Mouse (Mus musculus): ENCODE data around the gene Edaradd. TPM values are rescaled to one million over a fixed set of nuclear protein-coding genes. Genes with fewer than 3 reads are reported as not detected.

Edaradd gene
- polyA plus RNA-seq, 1 experiment from 2014 or later, result 0.93 TPM

- H3K9ac ChIP-seq, result no peak overlapping the region
- 88% methylated on average over 6 of the region's 6 CpGs for WGBS
- no peak for ATAC-seq (ENCODE audit: low FRiP score)
- no peaks in the 10 kb centered on the region for H3K27me3 ChIP-seq
- peaks cover 63% of the 10 kb centered on the region for H3K36me3 ChIP-seq
- no peak overlapping the region for H3K4me3 ChIP-seq
- H3K27ac ChIP-seq, result no peak overlapping the region
- no peaks in the 10 kb centered on the region for H3K4me1 ChIP-seq (replicated peaks)
- no peak overlapping the region for H3K4me2 ChIP-seq
- no peaks in the 10 kb centered on the region for H3K9me3 ChIP-seq
These were observed 79.4 kb downstream of the Edaradd start for GRCm38 (mm10) chr13:12440813-12441212.

- H3K36me3 ChIP-seq, result peaks cover 71% of the 10 kb centered on the region
- no peak overlapping the region for H3K27ac ChIP-seq
- H3K4me2 ChIP-seq, result no peak overlapping the region
- H3K4me3 ChIP-seq, result no peak overlapping the region
- no peaks in the 10 kb centered on the region for H3K4me1 ChIP-seq (replicated peaks)
- no peaks in the 10 kb centered on the region for H3K9me3 ChIP-seq
- WGBS, result 96% methylated on average over 3 of the region's 3 CpGs
- no peak for ATAC-seq (ENCODE audit: low FRiP score)
- H3K27me3 ChIP-seq, result no peaks in the 10 kb centered on the region
- no peak overlapping the region for H3K9ac ChIP-seq
These were observed 80.7 kb downstream of the Edaradd start for GRCm38 (mm10) chr13:12439586-12439985.

GRCm38 (mm10) chr13:12433843-12434242 is 86.4 kb downstream of the Edaradd start:
- 88% methylated on average over 5 of the region's 5 CpGs for WGBS
- Histone ChIP-seq H3K4me3 (no peak overlapping the region), H3K27me3 (no peaks in the 10 kb centered on the region), H3K4me2 (no peak overlapping the region), H3K4me1 (replicated peaks) (no peaks in the 10 kb centered on the region), H3K36me3 (peaks cover 93% of the 10 kb centered on the region), H3K9ac (no peak overlapping the region), H3K27ac (no peak overlapping the region), H3K9me3 (no peaks in the 10 kb centered on the region)
- no peak for ATAC-seq (ENCODE audit: low FRiP score)

- H3K27ac ChIP-seq, result no peak overlapping the region
- no peak for ATAC-seq (ENCODE audit: low FRiP score)
- H3K9ac ChIP-seq, result no peak overlapping the region
- H3K4me1 ChIP-seq (replicated peaks), result no peaks in the 10 kb centered on the region
- 96% methylated on average over 13 of the region's 13 CpGs for WGBS
- H3K9me3 ChIP-seq, result no peaks in the 10 kb centered on the region
- peaks cover 94% of the 10 kb centered on the region for H3K36me3 ChIP-seq
- no peaks in the 10 kb centered on the region for H3K27me3 ChIP-seq
- no peak overlapping the region for H3K4me2 ChIP-seq
- H3K4me3 ChIP-seq, result no peak overlapping the region
These were observed 91.7 kb downstream of the Edaradd start for GRCm38 (mm10) chr13:12428556-12428955.

Other genes with a start within 250 kb of the Edaradd start
- gene Actn2, start 179.7 kb downstream of the Edaradd start, polyA plus RNA-seq (2015; fragmentation: Nextera tagmentation; extraction: Ambion mirVana), result 3.5 and 5.5 TPM in 2 replicates
- 12.5 and 12.8 TPM in 2 replicates for gene Heatr1, start 125.4 kb downstream of the Edaradd start, polyA plus RNA-seq (2015; fragmentation: Nextera tagmentation; extraction: Ambion mirVana)
- 16.0 and 20.0 TPM in 2 replicates for gene Lgals8, start 55.5 kb downstream of the Edaradd start, polyA plus RNA-seq (2015; fragmentation: Nextera tagmentation; extraction: Ambion mirVana)
- gene Ero1lb, start 45.4 kb upstream of the Edaradd start, polyA plus RNA-seq (2015; fragmentation: Nextera tagmentation; extraction: Ambion mirVana), result 15.1 and 16.2 TPM in 2 replicates